Mouse (Mus musculus) spleen, postnatal 36 days (tissue): ENCODE results near the gene Desi1.

Source experiments
- DNase-seq, 2 experiments: peaks; one replicate each; pipeline ENCODE4 v3.0.0; 2022; ENCODE audit warnings: low spot score in 2 of 2, mixed read lengths in 1 of 2

The Desi1 gene

GRCm38 (mm10) chr15:81966062-81966829, 67.4 kb downstream of the Desi1 start:
- DNase-seq: no peak

- DNase-seq: no peak
Measured at GRCm38 (mm10) chr15:81964980-81965545, 68.6 kb downstream of the Desi1 start.

- DNase-seq: no peak
Measured at GRCm38 (mm10) chr15:81964262-81964661, 69.4 kb downstream of the Desi1 start.

- DNase-seq: no peak
Measured at GRCm38 (mm10) chr15:81961078-81961451, 72.6 kb downstream of the Desi1 start.

DNA sequence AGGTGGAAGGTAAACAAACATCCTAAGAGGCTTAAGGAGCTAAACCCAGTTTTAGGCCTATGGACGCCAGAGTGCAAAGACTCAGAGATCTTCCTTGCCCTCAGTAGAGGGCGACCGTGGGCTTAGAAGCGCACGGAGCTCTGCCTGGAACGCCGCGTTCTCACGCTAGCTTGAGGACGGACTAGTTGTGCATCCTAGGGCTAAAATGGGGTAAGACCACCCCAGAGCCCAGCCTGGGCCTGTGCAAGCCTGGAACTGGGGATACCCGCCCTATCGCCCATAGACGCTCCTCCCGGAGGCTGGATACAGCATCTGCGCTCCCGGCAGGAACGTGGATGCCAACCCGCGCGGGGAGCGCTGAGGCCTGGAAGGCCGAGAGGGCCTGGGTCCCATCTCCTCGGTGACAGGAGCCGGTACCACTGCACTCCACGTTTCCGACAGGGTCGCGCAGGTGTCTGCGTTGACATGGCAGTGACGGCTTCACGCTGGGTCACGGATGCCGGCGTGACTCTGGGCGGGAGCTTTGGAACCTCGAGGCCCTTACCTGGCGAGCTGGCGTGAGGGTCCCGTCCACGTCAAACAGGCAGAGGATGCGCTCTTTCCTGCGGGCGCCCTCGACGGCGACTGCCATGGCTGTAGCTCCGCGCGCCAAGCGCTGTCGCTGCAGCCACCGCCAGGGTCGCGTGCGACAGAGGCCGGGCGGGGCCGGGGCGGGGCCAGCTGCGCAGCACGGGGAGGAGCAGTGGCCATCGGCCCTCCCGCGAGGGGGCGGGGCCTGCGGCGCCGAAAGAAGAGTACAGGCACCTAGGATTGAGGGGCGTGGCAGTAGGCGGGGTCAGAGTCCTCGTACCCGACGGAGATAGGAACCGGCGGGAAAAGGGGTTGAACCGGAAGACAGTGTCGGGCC, 73.2 kb downstream of the Desi1 start, which contains the start of gene Pmm1:
Gene Pmm1, minus strand, starts transcription at position 760 of the 907 bp plus-strand sequence.
- DNase-seq: peak; percentile 98 to 99

- DNase-seq: no peak
Measured at GRCm38 (mm10) chr15:81958906-81959305, 74.8 kb downstream of the Desi1 start.

DNA sequence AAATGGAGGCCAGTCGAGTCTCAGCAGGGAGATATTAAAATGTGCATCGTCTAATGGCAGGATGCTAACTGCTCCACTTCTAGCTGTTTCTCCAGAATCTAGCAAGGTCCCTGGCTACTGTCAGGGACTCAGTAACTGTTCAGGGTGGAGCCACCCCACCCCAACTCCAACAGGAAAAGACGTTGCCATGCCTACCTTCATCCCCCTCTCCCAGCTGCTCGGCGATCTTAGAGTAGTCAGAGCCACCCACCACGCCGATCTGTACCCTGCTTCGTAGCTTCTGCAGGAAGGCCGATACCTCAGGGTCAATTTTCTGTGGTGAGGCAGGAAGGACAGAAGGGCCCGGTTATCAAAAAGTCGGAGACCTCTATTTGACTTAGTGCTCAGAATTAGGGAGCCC, 76.1 kb downstream of the Desi1 start:
- DNase-seq: no peak

- peak; percentile 26 to 31 for DNase-seq
Measured at GRCm38 (mm10) chr15:81956457-81956856, 77.2 kb downstream of the Desi1 start.

GRCm38 (mm10) chr15:81955414-81955813, 78.2 kb downstream of the Desi1 start:
- no peak for DNase-seq

DNA sequence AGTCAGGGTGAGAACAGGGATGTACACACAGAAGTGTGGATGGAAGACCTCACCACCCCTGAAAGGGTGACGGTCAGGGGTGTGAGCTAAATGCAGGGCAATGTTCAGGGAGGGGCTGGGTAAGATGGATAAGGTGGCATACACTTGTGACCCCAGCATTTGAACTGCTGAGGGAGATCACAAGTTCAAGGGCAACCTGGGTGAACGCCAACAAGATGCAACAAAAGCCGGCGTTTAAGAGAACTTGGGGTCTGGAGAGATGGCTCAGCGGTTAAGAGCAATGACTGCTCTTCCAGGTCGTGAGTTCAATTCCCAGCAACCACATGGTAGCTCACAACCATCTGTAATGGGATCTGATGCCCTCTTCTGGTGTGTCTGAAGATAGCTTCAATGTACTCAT, 78.9 kb downstream of the Desi1 start:
- no peak for DNase-seq

DNA sequence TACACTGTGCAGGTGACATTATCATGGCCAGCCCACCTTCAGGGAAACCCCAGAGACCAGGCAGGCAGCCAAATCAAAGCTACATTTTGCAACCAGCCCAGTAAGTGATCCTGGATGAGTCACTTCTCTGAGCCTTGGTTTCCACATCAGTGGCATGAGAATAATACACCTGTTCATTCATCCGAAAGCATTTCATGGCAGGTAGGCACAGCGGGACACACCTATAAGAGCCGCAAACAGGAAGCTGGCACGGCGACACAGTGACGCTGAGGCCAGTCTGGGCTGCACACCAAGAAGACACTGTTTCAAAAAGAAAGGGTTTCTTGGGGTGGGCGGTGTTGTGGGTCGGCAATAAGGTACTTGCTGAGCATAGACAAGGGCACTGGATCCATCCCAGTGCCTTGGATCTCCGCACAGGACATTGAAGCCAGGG, 79.5 kb downstream of the Desi1 start:
- DNase-seq: no peak

GRCm38 (mm10) chr15:81952310-81952709, 81.4 kb downstream of the Desi1 start:
- DNase-seq: no peak

- DNase-seq: no peak
Measured at GRCm38 (mm10) chr15:81951159-81951558, 82.5 kb downstream of the Desi1 start.

DNA sequence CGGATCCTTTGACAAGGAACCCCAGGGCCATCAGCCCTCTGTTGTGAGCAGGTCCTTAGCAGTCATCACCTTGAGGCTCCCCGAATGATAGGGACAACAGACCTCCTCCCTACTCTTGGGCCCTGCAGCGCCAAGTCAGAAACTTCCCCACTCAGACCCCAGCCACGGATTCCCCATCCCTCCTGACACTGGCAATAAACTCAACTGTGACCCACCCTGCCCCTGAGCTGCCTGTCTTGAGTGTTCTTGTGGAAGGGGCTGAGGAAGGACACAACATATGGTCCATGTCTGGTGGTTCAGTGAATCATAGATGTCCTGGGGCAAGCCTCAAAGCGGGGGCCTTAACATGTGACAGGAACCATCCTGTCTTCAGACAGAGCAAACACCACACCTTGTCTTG, 82.9 kb downstream of the Desi1 start:
- DNase-seq: no peak

- no peak for DNase-seq
Measured at GRCm38 (mm10) chr15:81949476-81950131, 84.1 kb downstream of the Desi1 start.

DNA sequence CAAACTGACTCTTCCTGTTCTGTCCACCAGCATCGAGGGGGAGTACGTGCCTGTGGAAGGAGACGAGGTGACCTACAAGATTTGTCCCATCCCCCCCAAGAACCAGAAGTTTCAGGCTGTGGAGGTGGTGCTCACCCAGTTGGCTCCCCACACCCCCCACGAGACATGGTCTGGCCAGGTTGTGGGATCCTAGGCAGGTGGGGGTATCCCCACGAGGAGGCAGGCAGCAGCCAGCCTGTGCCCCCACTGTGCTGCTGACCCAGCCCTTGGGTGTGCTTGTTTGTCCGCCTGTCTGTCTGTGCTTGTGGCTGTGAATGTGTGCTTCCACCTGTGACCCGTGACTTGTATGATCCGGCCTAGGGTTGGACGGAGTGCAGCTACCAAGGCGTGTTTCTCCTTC, 84.6 kb downstream of the Desi1 start:
- no peak for DNase-seq

- no peak for DNase-seq
Measured at GRCm38 (mm10) chr15:81943176-81943749, 90.4 kb downstream of the Desi1 start.
